Mouse (Mus musculus): Measurements from ENCODE around the gene Rbmxl1. TPM values are rescaled to one million over a fixed set of nuclear protein-coding genes. Genes with fewer than 3 reads are reported as not detected.
"Not testable (repeated sequence)": the region's sequence is repeated elsewhere in the genome, so short reads cannot be mapped to it uniquely, and the experiment has no call there.

The Rbmxl1 gene
- polyA plus RNA-seq (2015; fragmentation: Nextera tagmentation; extraction: Ambion mirVana), result 109 and 124 TPM in 2 replicates

- Histone ChIP-seq H3K9ac (peak within 1 kb of the TSS; percentile 99), H3K4me1 (replicated peaks) (peaks cover 16% of the 10 kb centered on the region), H3K27ac (peak within 1 kb of the TSS; percentile 93), H3K4me3 (peak within 1 kb of the TSS; percentile 62), H3K36me3 (peaks cover 13% of the 10 kb centered on the region), H3K27me3 (no peaks in the 10 kb centered on the region), H3K4me2 (peak within 1 kb of the TSS; percentile 85), H3K9me3 (replicated peaks) (no peaks in the 10 kb centered on the region)
- under 1% methylated on average over 58 of the region's 70 CpGs for WGBS
- peak; percentile 82 for ATAC-seq (replicated peaks; ENCODE audit: insufficient number of reproducible peaks, insufficient read depth, low FRiP score, low read depth)
These were observed at the start of gene Rbmxl1 for GRCm38 (mm10) chr8:78508719-78509272. Rbmxl1 (minus strand) TSS chr8:78508898.

- H3K4me1 ChIP-seq (replicated peaks), result 0 out of 2 replicates have a peak, but pooled peaks cover 4% of the 10 kb centered on the region
These were observed 48.2 kb upstream of the Rbmxl1 start for GRCm38 (mm10) chr8:78556773-78557434.

GRCm38 (mm10) chr8:78555817-78556216 lies 47.1 kb upstream of the Rbmxl1 start:
- Histone ChIP-seq H3K4me2 (no peak overlapping the region), H3K27me3 (no peaks in the 10 kb centered on the region), H3K4me3 (no peak overlapping the region), H3K9ac (no peak overlapping the region), H3K36me3 (no peaks in the 10 kb centered on the region), H3K4me1 (replicated peaks) (peaks cover 5% of the 10 kb centered on the region), H3K27ac (no peak overlapping the region), H3K9me3 (replicated peaks) (no peaks in the 10 kb centered on the region)
- WGBS, result 87% methylated on average over 4 of the region's 4 CpGs
- no peak for ATAC-seq (replicated peaks; ENCODE audit: insufficient number of reproducible peaks, insufficient read depth, low FRiP score, low read depth)

More at GRCm38 (mm10) chr8:78556773-78557434, 48.2 kb upstream of the Rbmxl1 start:
- no peaks in the 10 kb centered on the region for H3K9me3 ChIP-seq (replicated peaks)
- H3K4me3 ChIP-seq, result no peak overlapping the region
- H3K36me3 ChIP-seq, result no peaks in the 10 kb centered on the region
- ATAC-seq (replicated peaks; ENCODE audit: insufficient number of reproducible peaks, insufficient read depth, low FRiP score, low read depth), result no peak
- H3K9ac ChIP-seq, result no peak overlapping the region
- no peak overlapping the region for H3K4me2 ChIP-seq
- no peak overlapping the region for H3K27ac ChIP-seq
- no peaks in the 10 kb centered on the region for H3K27me3 ChIP-seq
- 80% methylated on average over 11 of the region's 11 CpGs for WGBS

GRCm38 (mm10) chr8:78550752-78551134 lies 42.0 kb upstream of the Rbmxl1 start:
- no peak overlapping the region for H3K9ac ChIP-seq
- H3K27me3 ChIP-seq, result no peaks in the 10 kb centered on the region
- no peaks in the 10 kb centered on the region for H3K9me3 ChIP-seq (replicated peaks)
- ATAC-seq (replicated peaks; ENCODE audit: insufficient number of reproducible peaks, insufficient read depth, low FRiP score, low read depth), result no peak
- H3K36me3 ChIP-seq, result no peaks in the 10 kb centered on the region
- H3K4me1 ChIP-seq (replicated peaks), result peaks cover 14% of the 10 kb centered on the region
- no peak overlapping the region for H3K27ac ChIP-seq
- 67% methylated on average over 2 of the region's 2 CpGs for WGBS
- no peak overlapping the region for H3K4me3 ChIP-seq
- no peak overlapping the region for H3K4me2 ChIP-seq

GRCm38 (mm10) chr8:78549971-78550751 lies 41.5 kb upstream of the Rbmxl1 start:
- Histone ChIP-seq H3K27ac (no peak overlapping the region), H3K4me2 (no peak overlapping the region), H3K9ac (no peak overlapping the region), H3K36me3 (no peaks in the 10 kb centered on the region), H3K4me3 (no peak overlapping the region), H3K4me1 (replicated peaks) (peaks cover 17% of the 10 kb centered on the region), H3K9me3 (replicated peaks) (no peaks in the 10 kb centered on the region), H3K27me3 (no peaks in the 10 kb centered on the region)
- 47% methylated on average over 10 of the region's 10 CpGs for WGBS
- ATAC-seq (replicated peaks; ENCODE audit: insufficient number of reproducible peaks, insufficient read depth, low FRiP score, low read depth), result no peak

- H3K4me2 ChIP-seq; H3K9ac ChIP-seq; H3K27me3 ChIP-seq; H3K27ac ChIP-seq; ATAC-seq (replicated peaks; ENCODE audit: insufficient number of reproducible peaks, insufficient read depth, low FRiP score, low read depth); H3K36me3 ChIP-seq; H3K4me3 ChIP-seq; H3K9me3 ChIP-seq (replicated peaks): not testable (repeated sequence)
- peaks cover 12% of the 10 kb centered on the region for H3K4me1 ChIP-seq (replicated peaks)
- WGBS, result 46% methylated on average over 9 of the region's 14 CpGs
These were observed 36.6 kb upstream of the Rbmxl1 start for GRCm38 (mm10) chr8:78545153-78545817.

- WGBS, result 59% methylated on average over 2 of the region's 2 CpGs
- Histone ChIP-seq H3K27me3 (no peaks in the 10 kb centered on the region), H3K36me3 (no peaks in the 10 kb centered on the region), H3K27ac (no peak overlapping the region), H3K4me1 (replicated peaks) (peaks cover 6% of the 10 kb centered on the region; the same call in 1 of the 2 replicates), H3K9me3 (replicated peaks) (no peaks in the 10 kb centered on the region), H3K4me2 (no peak overlapping the region), H3K4me3 (no peak overlapping the region), H3K9ac (no peak overlapping the region)
- no peak for ATAC-seq (replicated peaks; ENCODE audit: insufficient number of reproducible peaks, insufficient read depth, low FRiP score, low read depth)
These were observed 35.8 kb upstream of the Rbmxl1 start for GRCm38 (mm10) chr8:78544545-78544944.

GRCm38 (mm10) chr8:78543621-78544020 lies 34.9 kb upstream of the Rbmxl1 start:
- Histone ChIP-seq H3K36me3 (no peaks in the 10 kb centered on the region), H3K4me3 (no peak overlapping the region), H3K9ac (no peak overlapping the region), H3K4me1 (replicated peaks) (peaks cover 3% of the 10 kb centered on the region; the same call in 1 of the 2 replicates), H3K27ac (no peak overlapping the region), H3K9me3 (replicated peaks) (no peaks in the 10 kb centered on the region), H3K4me2 (no peak overlapping the region), H3K27me3 (no peaks in the 10 kb centered on the region)
- WGBS, result 56% methylated on average over 1 of the region's 1 CpGs
- no peak for ATAC-seq (replicated peaks; ENCODE audit: insufficient number of reproducible peaks, insufficient read depth, low FRiP score, low read depth)

- ATAC-seq (replicated peaks; ENCODE audit: insufficient number of reproducible peaks, insufficient read depth, low FRiP score, low read depth); H3K27me3 ChIP-seq; H3K4me3 ChIP-seq; H3K4me2 ChIP-seq; H3K27ac ChIP-seq; H3K4me1 ChIP-seq (replicated peaks); H3K36me3 ChIP-seq; H3K9me3 ChIP-seq (replicated peaks); H3K9ac ChIP-seq: not testable (repeated sequence)
- 78% methylated on average over 4 of the region's 6 CpGs for WGBS
These were observed 34.0 kb upstream of the Rbmxl1 start for GRCm38 (mm10) chr8:78542670-78543069.

- 88% methylated on average over 3 of the region's 3 CpGs for WGBS
- Histone ChIP-seq H3K27me3 (no peaks in the 10 kb centered on the region), H3K27ac (no peak overlapping the region), H3K4me1 (replicated peaks) (no peaks in the 10 kb centered on the region), H3K4me3 (no peak overlapping the region), H3K36me3 (peaks cover 7% of the 10 kb centered on the region), H3K4me2 (no peak overlapping the region), H3K9ac (no peak overlapping the region), H3K9me3 (replicated peaks) (no peaks in the 10 kb centered on the region)
- no peak for ATAC-seq (replicated peaks; ENCODE audit: insufficient number of reproducible peaks, insufficient read depth, low FRiP score, low read depth)
These were observed 29.1 kb upstream of the Rbmxl1 start for GRCm38 (mm10) chr8:78537795-78538194.

DNA sequence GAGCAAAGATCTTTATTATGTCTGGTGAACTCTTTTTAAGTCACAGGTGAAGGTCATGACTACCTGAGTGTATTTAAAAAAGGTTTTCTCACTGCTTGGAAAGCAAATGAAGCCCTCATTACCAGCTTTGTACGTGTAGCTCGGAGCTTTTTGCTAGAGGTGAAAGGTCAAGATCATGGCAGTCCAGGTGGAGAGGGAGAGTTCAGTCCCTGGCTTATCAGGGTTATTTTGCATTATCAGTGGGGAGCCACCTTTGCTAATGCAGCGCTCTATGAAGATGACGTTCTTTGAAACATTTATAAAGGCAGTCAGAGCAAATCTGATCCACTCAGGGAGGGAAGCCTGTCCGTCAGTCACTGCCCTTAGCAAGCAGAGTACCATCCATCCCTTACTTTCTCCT lies 28.0 kb upstream of the Rbmxl1 start:
- Histone ChIP-seq H3K4me2 (no peak overlapping the region), H3K36me3 (peaks cover 15% of the 10 kb centered on the region), H3K4me3 (no peak overlapping the region), H3K27ac (no peak overlapping the region), H3K27me3 (no peaks in the 10 kb centered on the region), H3K9ac (no peak overlapping the region), H3K9me3 (replicated peaks) (no peaks in the 10 kb centered on the region), H3K4me1 (replicated peaks) (no peaks in the 10 kb centered on the region)
- no peak for ATAC-seq (replicated peaks; ENCODE audit: insufficient number of reproducible peaks, insufficient read depth, low FRiP score, low read depth)
- 83% methylated on average over 5 of the region's 5 CpGs for WGBS
